Mouse (Mus musculus) olfactory bulb, adult 2 months (tissue): ENCODE data around the gene Pkdrej.

ENCODE experiments used
- CTCF ChIP-seq: fragments of 200-500 bp; IDR thresholded peaks from 2 replicates; pipeline ENCODE4 v1.5.1; 2012; ENCODE audit warnings: low read depth, mild to moderate bottlenecking, low read length, moderate library complexity; ENCODE audit not compliant: insufficient read depth
- POLR2A ChIP-seq: fragments of 200-500 bp; IDR thresholded peaks from 2 replicates; pipeline ENCODE4 v1.6.1; 2012; ENCODE audit warnings: mild to moderate bottlenecking, low read depth, low read length, moderate library complexity; ENCODE audit not compliant: insufficient read depth

DNA sequence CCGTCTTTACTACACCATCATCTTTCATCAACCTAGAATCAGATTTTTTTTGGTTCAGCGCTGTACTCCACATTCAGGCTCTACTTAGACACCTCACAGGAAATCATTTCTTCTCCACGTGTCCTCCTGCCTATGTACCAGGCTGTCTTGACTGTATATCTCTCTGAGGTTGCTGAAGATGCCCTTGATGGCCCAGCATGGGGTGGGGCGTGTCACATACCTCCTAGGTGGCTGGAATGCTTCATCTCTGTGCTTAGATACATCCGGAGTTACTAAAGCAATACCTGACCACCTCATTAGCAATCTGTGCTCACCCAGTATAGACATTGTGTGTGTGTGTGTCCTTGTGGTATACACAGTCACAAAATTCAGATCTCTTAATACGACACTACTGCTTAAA lies 26.0 kb downstream of the Pkdrej start:
- TF ChIP-seq CTCF = no peak
- no peak for TF ChIP-seq POLR2A
